Mouse (Mus musculus) bone marrow macrophage, adult 2 months (primary cell): Measurements from ENCODE around the gene Ppp1r16b. TPM values are rescaled to one million over a fixed set of nuclear protein-coding genes. Genes with fewer than 3 reads are reported as not detected.

Source experiments
- H3K27ac ChIP-seq: 2 replicates; pipeline ENCODE4 v1.5.1; 2012; ENCODE audit warnings: low read depth, low read length; ENCODE audit not compliant: insufficient read depth
- H3K4me1 ChIP-seq: 2 replicates; pipeline ENCODE4 v1.6.1; 2012; ENCODE audit warnings: low read length; ENCODE audit not compliant: control insufficient read depth, insufficient read depth
- H3K4me3 ChIP-seq: 2 replicates; pipeline ENCODE4 v1.5.1; 2012; ENCODE audit warnings: mild to moderate bottlenecking, low read length, moderate library complexity; ENCODE audit not compliant: insufficient read depth
- CTCF ChIP-seq: IDR thresholded peaks from 2 replicates; pipeline ENCODE4 v1.5.1; 2012; ENCODE audit warnings: low read depth, mild to moderate bottlenecking, low read length, moderate library complexity
- POLR2A ChIP-seq: IDR thresholded peaks from 2 replicates; pipeline ENCODE4 v1.6.1; 2012; ENCODE audit warnings: mild to moderate bottlenecking, low read depth, low read length, borderline replicate concordance
- polyA plus RNA-seq: library from polyadenylated mRNA; stranded (reverse); fragments of >200 nt; gene quantifications from 2 replicates; pipeline ENCODE4 v1.2.4, GENCODE M21; 2012; ENCODE audit not compliant: missing spikeins, insufficient read depth, insufficient read length

Ppp1r16b gene
- polyA plus RNA-seq, 1 experiment, result not detected

GRCm38 (mm10) chr2:158743518-158744141 is 78.4 kb downstream of the Ppp1r16b start:
- Histone ChIP-seq H3K27ac (no peak overlapping the region), H3K4me1 (peaks cover 10% of the 10 kb centered on the region), H3K4me3 (no peak overlapping the region)
- TF ChIP-seq POLR2A, result no peak
- TF ChIP-seq CTCF, result no peak

- Histone ChIP-seq H3K27ac (no peak overlapping the region), H3K4me3 (no peak overlapping the region), H3K4me1 (peaks cover 10% of the 10 kb centered on the region)
- TF ChIP-seq POLR2A (no peak), CTCF (peak; percentile 41)
Observed at GRCm38 (mm10) chr2:158745049-158745482, 79.9 kb downstream of the Ppp1r16b start.

GRCm38 (mm10) chr2:158746164-158746563 is 81.0 kb downstream of the Ppp1r16b start:
- TF ChIP-seq POLR2A (no peak), CTCF (no peak)
- H3K4me3 ChIP-seq, result peak overlapping the region; percentile 19
- peaks cover 10% of the 10 kb centered on the region for H3K4me1 ChIP-seq
- no peak overlapping the region for H3K27ac ChIP-seq

GRCm38 (mm10) chr2:158749366-158749765 is 84.2 kb downstream of the Ppp1r16b start:
- no peak overlapping the region for H3K27ac ChIP-seq
- no peak overlapping the region for H3K4me3 ChIP-seq
- TF ChIP-seq CTCF (no peak), POLR2A (no peak)
- H3K4me1 ChIP-seq, result peaks cover 10% of the 10 kb centered on the region

GRCm38 (mm10) chr2:158760231-158760630 is 95.0 kb downstream of the Ppp1r16b start:
- no peak for TF ChIP-seq POLR2A
- TF ChIP-seq CTCF, result no peak
- no peaks in the 10 kb centered on the region for H3K4me1 ChIP-seq

GRCm38 (mm10) chr2:158762339-158762738 is 97.1 kb downstream of the Ppp1r16b start:
- Histone ChIP-seq H3K27ac (no peak overlapping the region), H3K4me3 (no peak overlapping the region), H3K4me1 (no peaks in the 10 kb centered on the region)
- TF ChIP-seq CTCF (no peak), POLR2A (no peak)

More at GRCm38 (mm10) chr2:158760231-158760630, 95.0 kb downstream of the Ppp1r16b start:
- no peak overlapping the region for H3K27ac ChIP-seq
- no peak overlapping the region for H3K4me3 ChIP-seq

- H3K4me1 ChIP-seq, result peaks cover 22% of the 10 kb centered on the region
- H3K27ac ChIP-seq, result peak within 1 kb of the TSS; percentile 49
- TF ChIP-seq CTCF, result peak; percentile 59
- TF ChIP-seq POLR2A, result peak; percentile 72; the same call in 1 of the 2 replicates
- peak within 1 kb of the TSS; percentile 90 for H3K4me3 ChIP-seq
Observed at GRCm38 (mm10) chr2:158767742-158768339, 102.6 kb downstream of the Ppp1r16b start, which contains the start of gene Fam83d. Gene Fam83d (plus strand): TSS chr2:158768093.

- Histone ChIP-seq H3K4me1 (peaks cover 27% of the 10 kb centered on the region), H3K4me3 (peak overlapping the region; percentile 90), H3K27ac (peak overlapping the region; percentile 49)
- TF ChIP-seq POLR2A (no peak), CTCF (no peak)
Observed at GRCm38 (mm10) chr2:158768350-158768749, 103.2 kb downstream of the Ppp1r16b start.

GRCm38 (mm10) chr2:158768771-158769170 is 103.6 kb downstream of the Ppp1r16b start:
- Histone ChIP-seq H3K4me1 (peaks cover 27% of the 10 kb centered on the region), H3K4me3 (peak overlapping the region; percentile 90), H3K27ac (no peak overlapping the region)
- TF ChIP-seq CTCF, result no peak
- no peak for TF ChIP-seq POLR2A

- H3K27ac ChIP-seq, result no peak overlapping the region
- peaks cover 31% of the 10 kb centered on the region for H3K4me1 ChIP-seq
- no peak overlapping the region for H3K4me3 ChIP-seq
- TF ChIP-seq POLR2A, result no peak
Observed at GRCm38 (mm10) chr2:158770126-158770757, 105.0 kb downstream of the Ppp1r16b start.
